Mouse (Mus musculus) adrenal gland (tissue): ENCODE data around the gene Luzp2.
"Not testable (repeated sequence)": the region's sequence is repeated elsewhere in the genome, so short reads cannot be mapped to it uniquely, and the experiment has no call there.

ENCODE experiments used
- intact Hi-C: fragments of 180-260 bp; cut with DNase I; formaldehyde crosslinking; loops from one replicate; pipeline ENCODE4 v1.15.1; 2025

Gene Luzp2

DNA sequence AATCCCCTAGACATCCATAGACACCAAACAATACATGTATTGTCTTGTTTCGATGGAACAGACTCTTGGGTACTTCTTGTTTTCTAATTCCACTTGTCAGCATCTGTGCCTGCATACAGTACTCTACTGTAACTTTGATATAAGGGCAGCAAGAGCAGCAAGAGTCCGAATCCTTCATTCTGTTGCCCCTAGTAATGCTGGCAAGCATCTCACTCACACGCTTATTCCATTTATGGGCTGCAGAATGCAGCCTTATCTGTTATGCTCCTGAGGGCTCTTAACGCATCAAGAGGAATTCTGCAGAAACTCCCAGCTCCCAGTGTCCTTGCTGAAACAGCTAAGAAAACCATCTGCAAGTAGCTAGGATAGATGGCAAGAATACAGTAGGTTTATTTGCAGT, 145.3 kb downstream of the Luzp2 start:
- intact Hi-C loops, result no loop called here

DNA sequence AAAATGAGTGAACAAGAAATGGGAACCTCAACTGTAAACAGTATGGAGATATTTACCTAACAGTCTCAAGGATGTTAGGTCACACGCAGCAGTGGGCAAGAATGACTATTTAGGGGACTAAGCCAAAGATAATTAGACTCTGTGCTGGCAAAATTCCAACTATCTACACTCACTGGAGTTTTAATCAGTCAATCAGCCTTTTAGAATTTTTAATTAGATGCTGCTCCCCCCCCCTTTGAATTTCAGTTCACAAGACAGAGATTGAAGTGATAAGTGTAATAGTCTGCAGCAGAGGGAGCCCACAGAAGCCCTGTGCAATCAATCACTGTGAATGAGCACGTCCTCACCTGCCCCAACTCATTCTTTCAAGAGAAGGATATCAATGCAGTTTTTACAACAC, 165.1 kb downstream of the Luzp2 start:
- intact Hi-C loops, result no loop called here

DNA sequence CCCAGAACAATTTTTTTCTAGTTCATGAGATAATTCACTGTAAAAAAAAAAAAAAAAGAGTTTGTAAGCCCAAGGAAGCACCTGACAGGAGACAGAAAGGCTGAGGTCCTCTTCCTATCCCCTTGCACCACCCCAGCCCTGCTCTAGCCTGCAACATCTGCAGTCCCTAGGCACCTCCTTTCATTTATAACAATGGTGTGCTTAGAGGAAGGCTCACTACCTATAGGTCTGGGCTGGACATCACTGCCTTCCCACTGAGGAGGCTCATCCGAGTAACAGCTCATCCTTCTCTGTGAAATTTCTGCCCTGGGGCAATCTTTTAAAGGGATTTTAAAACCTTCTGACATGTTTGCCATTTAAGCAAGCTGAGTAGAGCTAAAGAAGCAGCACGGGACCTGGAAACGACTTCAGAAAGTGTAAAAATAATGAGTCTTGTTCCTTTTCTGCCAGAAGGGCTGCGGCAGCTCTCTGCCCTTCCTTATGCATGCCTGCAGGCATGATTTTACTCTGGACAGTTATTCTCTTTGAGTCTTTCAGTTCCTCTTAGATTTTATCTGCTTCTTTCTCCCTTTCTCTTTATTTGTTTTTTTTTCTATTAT, 174.0 kb downstream of the Luzp2 start:
- intact Hi-C loops, result no loop called here

DNA sequence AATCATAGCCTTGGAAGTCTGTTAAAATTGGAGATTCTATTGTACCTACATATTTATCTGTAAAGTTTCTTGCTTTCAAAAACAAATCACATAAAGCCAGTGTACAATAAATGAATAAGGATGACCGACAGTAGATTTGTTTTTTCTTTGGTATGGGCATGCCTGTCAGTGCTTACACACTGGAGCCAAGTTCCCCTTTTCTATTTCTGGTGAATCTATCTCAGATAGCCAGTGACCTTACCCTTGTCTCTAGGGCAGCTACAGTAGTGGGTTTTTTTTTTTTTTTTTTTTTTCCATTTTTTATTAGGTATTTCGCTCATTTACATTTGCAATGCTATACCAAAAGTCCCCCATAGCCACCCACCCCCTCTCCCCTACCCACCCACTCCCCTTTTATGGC, 298.6 kb downstream of the Luzp2 start:
- intact Hi-C loops, result not testable (repeated sequence)

DNA sequence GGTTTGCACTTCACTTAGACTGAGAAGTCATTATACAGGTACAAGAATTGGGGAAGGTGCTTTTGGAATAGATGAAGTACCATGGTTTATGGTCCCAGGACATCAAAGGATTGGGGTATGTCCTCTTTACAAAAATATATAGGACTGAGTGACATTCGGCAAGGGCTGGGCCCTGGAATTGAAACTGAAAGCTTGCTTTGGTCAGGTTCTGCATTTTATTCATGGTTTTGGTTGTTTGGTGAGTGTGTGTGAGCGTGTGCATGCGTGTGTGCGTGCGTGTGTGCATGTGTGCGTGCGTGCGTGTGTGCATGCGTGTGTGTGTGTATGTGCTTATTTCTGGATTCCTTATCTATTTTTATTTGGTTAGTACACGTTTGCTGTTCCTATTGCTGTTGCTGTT, 353.6 kb downstream of the Luzp2 start:
- intact Hi-C loops, result no loop called here

DNA sequence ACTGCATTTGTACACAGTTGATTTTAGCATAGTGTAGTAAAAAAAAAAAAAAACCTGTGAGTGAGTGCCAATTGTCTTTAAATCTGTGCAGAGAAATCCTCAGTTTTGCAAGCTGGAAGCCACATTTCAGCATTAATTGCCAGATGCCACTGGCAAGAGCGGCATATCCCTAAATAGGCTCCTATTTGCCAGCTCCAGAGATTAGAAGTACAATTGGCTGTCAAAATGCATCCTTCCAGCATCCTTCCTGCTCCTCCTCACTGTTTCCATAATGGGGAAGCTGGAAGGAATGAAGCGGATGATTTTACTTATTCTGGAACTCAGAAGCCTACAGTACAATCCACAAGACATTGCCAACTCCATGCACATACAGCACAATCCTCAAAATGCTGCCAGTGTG, 354.2 kb downstream of the Luzp2 start:
- intact Hi-C loops, result no loop called here

DNA sequence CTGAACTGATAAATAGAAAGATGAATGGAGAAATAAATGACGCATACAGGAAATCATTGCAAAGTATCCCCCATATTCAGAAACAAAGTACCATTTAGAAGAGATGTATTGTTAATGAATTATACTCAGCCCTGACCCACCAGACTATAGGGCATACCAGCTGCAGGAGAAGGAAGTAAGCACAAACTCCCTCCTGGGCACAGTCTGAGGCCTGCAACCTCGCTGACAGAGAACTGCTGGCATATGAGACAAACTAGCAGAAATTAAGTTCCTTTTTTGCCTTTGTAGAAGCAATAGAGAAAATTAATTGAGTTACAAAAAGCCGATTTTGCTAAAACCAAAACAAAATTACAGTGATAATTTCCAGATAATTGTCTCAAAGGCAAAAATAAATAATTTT, 355.4 kb downstream of the Luzp2 start:
- intact Hi-C loops, result no loop called here

DNA sequence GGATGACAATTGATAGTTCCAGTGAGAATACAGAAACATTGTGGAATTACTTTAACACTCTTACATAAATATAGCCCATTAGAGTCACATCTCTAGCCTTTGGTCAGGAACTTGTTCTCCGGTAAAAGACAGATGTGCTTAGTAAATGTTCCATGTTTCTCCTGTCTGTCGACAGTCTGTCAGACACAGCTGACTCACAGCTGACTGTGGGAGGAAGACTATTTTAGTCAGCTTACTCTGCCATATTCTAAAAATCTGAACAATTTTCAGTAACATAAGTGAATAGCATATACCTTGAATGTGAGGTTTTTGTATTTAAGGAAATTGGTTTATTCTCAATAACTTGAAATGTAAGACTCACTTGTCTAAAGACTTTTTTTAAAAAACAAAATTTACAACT, 363.5 kb downstream of the Luzp2 start:
- intact Hi-C loops, result no loop called here

DNA sequence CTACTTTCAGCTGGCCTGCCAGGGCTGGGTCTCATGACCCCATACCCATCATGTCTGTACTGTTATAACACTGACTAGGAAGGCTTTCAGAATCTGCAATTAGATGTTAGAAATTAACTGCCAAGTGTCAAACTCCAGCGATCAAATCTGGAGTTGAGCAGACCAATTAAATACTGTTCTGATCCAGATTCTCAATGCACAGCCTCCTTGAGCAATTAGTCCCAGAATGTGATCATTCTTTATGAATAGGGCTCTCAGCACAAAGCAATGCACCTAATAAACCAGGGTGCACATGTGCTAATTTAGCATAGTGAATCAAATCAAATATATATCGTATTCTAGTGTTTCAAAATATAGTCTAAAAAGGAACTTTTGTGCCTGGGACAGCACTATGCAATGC, 387.7 kb downstream of the Luzp2 start:
- intact Hi-C loops, result no loop called here

DNA sequence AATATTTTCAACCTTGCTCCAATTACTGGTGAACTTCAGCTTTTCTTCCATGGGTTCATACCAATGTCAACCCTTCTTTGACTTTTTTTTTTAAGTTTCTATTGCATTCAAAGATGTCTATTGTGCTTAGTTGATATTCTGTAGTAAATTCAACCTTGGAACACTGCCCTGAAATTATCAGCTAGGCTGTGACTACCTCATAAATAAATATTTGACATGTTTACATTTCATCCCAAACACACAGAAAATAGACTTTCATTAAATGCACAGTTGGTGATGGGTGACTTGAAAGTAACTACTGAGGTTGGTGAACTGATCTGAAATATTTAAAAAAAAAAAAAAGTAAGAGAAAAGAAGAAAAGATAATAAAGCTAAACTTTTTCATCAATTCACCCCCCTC, 394.1 kb downstream of the Luzp2 start:
- intact Hi-C loops, result no loop called here
